Mouse (Mus musculus) embryo, embryonic 10.5 days (tissue): ENCODE data around the gene Il2rb.

Source experiments
- DNase-seq: peaks from one replicate; pipeline ENCODE4 v3.0.0-alpha.2; 2015; ENCODE audit warnings: low spot score

Il2rb gene

GRCm38 (mm10) chr15:78494968-78495406 is at the start of gene Il2rb:
Il2rb (minus strand) TSS chr15:78495271.
- no peak for DNase-seq

DNA sequence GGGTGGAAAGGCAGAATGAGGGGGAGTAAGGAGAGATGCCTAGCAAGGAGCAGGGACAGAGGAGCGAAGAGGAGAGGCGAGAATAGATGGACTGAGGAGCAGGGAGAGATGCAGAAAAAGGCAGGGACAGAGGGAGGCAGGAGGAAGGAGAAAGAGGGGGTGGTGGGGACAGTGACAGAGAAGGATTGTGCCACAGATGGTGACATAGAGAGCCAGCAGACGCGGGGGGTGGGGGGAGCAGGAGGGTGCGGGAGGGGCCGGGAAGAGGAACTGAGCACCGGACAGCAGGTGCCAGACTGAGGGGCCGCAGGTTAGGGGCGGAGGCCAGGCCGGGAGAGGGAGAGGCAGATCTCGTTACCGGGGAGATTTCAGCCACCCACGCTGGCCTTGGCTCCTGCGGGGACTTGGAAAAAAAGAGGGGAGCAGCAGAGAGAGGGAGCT is 49.5 kb upstream of the Il2rb start, which contains the start of gene Sstr3:
Gene Sstr3 (minus strand): TSS at position 125 of the 441 bp plus-strand sequence.
- DNase-seq: no peak

GRCm38 (mm10) chr15:78544041-78544440 is 49.0 kb upstream of the Il2rb start:
- DNase-seq: no peak

- no peak for DNase-seq
Observed at GRCm38 (mm10) chr15:78542767-78543303, 47.8 kb upstream of the Il2rb start.

DNA sequence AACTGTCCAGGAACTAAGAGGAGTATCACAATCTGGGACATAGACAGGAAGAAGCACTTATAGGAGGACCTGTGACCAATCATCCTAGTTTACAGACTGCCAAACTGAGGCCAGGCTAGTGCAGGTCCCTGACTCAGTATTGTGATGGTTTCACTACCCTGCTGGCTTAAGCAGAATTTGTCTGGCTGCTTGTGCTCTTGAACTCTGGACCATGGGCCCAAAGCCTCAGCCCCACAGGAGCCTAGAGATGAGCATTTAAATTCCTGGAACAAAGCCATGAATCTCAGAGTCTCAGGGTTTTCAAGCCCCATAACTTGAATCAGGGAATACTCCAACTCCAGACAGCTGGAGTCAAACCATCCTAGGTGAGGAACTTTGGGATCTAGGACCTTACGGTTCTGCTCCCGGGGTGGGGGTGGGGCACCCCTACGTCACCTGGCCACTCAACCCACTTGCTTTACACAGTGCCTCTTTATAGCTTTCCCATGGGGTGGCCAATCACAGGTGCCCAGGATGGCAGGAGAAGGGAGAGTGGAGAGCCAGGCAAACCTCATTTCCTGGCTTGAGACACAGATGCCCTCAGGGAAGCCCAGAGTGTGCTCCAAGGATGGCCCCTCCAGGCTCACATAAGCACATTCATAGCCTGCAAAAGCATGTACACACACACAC is 47.2 kb upstream of the Il2rb start:
- no peak for DNase-seq

DNA sequence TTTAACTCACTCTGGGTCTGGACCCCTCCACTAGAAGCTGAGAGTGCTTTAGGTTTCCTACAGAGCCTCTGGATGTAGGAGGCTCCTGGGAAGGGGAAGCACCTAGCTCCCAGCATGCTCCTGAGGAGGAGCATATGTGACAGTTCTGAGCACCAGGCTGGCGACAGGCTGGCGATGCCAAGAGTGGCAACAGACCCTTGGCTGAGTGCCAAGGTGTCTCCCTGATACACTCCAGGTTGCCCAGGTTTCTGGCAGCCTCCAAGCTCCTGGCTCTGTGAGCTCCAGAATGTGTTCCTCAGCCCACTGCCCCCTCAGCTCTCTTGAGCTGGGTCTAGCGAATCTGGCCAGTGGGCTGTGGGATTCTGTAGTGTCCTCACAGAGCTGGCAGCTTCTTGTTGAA is 46.5 kb upstream of the Il2rb start:
- DNase-seq: no peak

- no peak for DNase-seq
Observed at GRCm38 (mm10) chr15:78541036-78541435, 46.0 kb upstream of the Il2rb start.

- DNase-seq: no peak
Observed at GRCm38 (mm10) chr15:78535723-78536421, 40.8 kb upstream of the Il2rb start.

DNA sequence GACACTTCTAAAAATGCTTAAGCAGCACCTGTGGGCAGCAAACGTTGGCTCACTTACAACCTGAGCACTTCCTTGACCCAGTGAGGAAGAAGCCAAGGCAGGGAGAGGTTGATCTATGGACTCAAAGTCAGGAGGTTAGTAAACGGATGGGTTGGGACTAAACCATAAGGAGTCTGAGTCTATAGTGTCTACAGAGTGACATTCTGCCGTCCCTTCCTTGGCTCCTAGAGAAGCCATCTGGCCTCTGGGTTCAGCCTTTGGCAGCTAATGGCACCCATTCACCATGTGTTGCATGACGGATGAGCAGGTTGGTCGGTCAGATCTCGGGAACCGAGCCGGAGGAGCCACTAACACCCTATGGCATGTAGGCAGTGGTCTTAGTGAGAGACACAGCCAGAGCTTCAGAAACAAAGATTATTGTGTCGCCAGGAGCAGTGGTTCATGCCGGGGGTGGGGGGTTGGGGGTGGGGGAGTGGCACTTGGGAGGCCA is 38.3 kb upstream of the Il2rb start:
- no peak for DNase-seq

DNA sequence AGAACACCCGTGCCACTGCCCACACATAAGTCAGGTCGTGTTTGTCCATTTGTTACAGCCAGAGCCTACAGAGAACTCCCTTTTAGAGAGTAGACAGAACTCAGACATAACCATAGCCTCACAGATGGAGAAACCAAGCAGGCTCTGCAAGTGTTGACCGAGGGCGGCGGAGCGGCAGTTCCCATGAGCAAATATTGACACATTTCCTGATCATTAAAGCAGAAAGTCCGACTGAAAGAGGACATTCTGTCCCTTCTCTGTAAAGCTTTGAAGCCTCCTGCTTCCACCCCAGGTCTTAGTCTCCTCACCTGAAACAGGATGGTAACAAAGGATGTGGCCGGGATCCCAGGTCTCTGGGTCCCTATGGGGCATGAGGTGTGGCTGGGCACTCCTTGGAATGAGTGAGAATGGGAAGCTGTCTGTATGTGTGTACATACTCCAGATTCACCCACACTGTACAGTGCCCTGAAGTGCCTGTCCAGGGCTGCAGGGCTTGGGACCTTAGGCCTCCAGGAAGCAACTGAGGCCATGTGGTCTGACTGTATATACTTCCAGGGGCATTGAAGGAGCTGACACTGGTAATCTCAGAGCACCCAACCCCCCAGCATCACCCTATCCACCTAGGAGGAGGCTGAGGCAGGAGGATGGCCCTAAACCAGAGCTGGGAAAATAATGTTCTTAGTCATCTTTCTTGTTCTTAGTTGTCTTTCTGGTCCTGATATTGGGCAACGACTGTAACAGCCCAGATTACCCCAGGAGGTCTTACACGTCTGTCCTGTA is 37.7 kb upstream of the Il2rb start:
- no peak for DNase-seq

DNA sequence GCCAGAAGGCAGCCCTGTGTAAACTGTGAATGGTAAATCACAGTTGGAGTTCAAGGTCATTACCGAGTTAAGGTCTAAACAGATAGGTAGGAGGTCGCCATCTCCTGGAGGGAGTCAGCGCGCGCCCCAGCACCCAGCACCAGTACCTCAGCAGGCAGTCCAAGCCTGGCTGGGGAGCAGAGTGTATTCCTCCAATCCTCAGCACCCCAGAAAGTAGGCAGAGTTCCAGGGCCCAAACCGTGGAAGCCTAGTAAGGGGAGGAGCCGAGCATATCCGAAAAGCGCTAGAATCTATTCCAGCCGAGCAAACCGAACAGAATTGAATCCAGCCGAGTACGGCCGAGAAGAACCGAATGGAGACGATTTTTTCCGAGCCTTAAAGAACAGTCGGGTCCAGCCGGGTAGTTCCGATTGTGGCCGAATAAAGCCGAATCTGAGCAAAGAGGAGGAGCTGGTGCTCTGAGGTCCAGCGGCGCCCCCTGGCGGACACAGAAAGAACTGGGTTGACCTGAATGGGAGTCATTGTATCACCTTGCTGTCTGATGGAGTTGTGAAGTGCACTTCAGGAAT is 36.9 kb upstream of the Il2rb start:
- peak; percentile 99 for DNase-seq

- DNase-seq: no peak
Observed at GRCm38 (mm10) chr15:78531451-78531720, 36.3 kb upstream of the Il2rb start.

- no peak for DNase-seq
Observed at GRCm38 (mm10) chr15:78530671-78531450, 35.8 kb upstream of the Il2rb start, which contains the start of gene C1qtnf6. C1qtnf6 (minus strand) TSS chr15:78531416.

DNA sequence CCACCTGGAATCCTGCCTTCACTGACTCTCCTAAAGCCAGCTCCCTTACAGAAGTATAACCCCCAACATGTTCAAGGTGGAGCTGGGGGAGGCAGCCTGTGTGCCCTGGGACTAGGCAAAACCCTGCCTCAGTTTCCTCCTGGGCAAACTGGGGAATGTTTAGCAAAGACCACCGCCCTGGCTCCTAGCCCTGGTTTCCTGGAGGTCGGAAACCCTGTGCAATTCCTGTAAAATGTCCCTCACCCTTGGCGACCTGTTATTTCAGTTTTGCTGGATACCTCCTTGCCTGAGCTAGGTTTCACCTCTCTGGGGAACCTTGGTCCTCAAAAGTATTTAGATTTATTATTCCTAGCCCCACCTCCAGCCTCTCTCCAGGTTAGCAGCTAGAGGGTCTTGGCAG is 35.1 kb upstream of the Il2rb start:
- no peak for DNase-seq

GRCm38 (mm10) chr15:78529428-78529990 is 34.4 kb upstream of the Il2rb start:
- DNase-seq: peak; percentile 84

DNA sequence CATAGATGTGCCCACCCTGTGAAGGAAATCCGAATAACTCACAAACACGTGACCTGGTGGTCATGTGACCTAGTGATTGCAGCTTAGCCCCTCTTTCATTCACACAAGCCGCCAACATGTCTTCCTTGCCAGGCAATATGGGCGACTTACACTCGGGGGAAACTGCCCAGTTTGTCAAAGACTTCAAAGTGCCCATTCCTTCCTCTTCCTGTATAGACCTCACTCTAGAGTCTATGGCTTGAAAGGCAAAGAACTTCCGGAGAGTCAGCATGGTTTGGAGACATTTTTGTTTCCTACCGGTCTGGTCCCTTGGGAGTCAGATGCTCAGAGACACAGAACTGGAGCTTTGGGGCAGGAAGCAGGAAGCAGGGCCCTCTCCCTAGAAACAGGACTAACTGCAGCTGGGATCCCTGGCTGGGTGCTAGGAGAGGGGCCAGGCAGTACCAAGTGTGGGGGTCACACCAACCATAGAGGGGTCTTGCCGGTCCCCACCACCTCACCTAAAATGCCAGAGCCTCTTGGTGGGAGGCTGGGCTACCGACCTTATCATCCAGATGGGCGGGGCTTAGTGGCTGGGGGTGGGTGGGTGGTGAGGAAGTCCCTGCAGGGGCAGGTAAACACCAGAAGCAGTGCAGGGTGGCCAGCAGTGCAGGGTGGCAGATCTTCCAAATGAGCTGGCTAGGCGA is 33.8 kb upstream of the Il2rb start:
- DNase-seq: no peak

- no peak for DNase-seq
Observed at GRCm38 (mm10) chr15:78527973-78528372, 32.9 kb upstream of the Il2rb start.

- no peak for DNase-seq
Observed at GRCm38 (mm10) chr15:78524163-78524562, 29.1 kb upstream of the Il2rb start.

DNA sequence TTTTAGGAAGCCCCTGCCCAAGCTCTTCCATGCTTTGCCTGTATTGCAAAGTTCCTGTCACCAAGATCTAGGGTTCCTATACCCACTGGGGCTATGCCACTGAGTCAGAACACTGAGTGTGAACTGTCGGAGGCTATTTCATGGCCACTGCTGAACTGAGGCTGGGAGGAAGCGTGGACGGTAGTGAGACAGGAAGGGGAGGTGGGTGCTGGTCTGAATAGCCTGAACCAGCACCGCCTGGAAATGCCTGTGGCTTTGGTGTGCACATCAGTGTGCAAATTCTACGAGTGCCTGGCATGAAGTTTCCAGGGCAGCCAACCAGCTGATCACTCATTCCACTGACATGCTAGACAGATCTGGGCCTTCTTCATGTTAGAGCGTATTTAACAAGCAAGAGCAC is 26.8 kb upstream of the Il2rb start:
- DNase-seq: no peak

GRCm38 (mm10) chr15:78521331-78521730 is 26.3 kb upstream of the Il2rb start:
- DNase-seq: no peak
